Mouse (Mus musculus) small intestine, adult 2 months (tissue): ENCODE results near the gene Col1a1.

Experiments used
- CTCF ChIP-seq: fragments of 200-500 bp; IDR thresholded peaks from 2 replicates; pipeline ENCODE4 v1.5.1; 2012; ENCODE audit warnings: low read depth, mild to moderate bottlenecking, control low read depth, inconsistent platforms, low read length, moderate library complexity, mixed read lengths; ENCODE audit not compliant: insufficient replicate concordance, insufficient read length; ENCODE audit errors: extremely low read depth
- POLR2A ChIP-seq: fragments of 200-500 bp; IDR thresholded peaks from 2 replicates; pipeline ENCODE4 v1.6.1; 2012; ENCODE audit warnings: low read depth, mild to moderate bottlenecking, control low read depth, inconsistent platforms, low read length, moderate library complexity

DNA sequence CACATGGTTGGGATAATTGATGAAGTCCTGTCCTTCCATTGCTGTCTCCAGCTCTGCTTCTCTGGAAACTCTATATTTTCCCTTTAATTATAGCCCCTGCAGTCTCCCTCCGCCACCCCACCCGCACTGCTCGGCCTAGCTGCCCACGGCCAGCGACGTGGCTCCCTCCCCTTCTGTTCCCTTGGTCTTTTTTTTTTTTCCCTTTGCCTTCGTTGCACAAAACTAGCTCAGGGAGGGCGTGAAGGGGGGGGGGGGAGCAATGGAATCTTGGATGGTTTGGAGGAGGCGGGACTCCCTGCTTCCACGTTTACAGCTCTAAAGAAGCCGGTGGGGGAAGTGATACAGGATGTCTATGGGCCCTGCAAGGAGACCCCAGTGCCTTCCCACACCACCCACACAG, 1.5 kb upstream of the Col1a1 start:
- TF ChIP-seq CTCF (no peak), POLR2A (no peak)
